Mouse (Mus musculus) brain, embryonic 14.5 days (tissue): ENCODE measurements at regions not wholly inside any gene's neighbourhood (a gene's known extent, or its start where the extent isn't known, plus 50 kb on each side); places are given as distances from the start of the nearest gene placed in this dataset.

ENCODE experiments used
- CTCF ChIP-seq: fragments of 200-500 bp; IDR thresholded peaks from 2 replicates; pipeline ENCODE4 v1.5.1; 2012; ENCODE audit warnings: inconsistent platforms, mild to moderate bottlenecking, moderate library complexity, borderline replicate concordance; ENCODE audit not compliant: insufficient read depth, insufficient read length; ENCODE audit errors: extremely low read depth
- POLR2A ChIP-seq: fragments of 200-500 bp; IDR thresholded peaks from 2 replicates; pipeline ENCODE4 v1.6.1; 2012; ENCODE audit warnings: mild to moderate bottlenecking, inconsistent platforms, borderline replicate concordance; ENCODE audit not compliant: poor library complexity, insufficient read depth, insufficient read length, severe bottlenecking; ENCODE audit errors: extremely low read depth

DNA sequence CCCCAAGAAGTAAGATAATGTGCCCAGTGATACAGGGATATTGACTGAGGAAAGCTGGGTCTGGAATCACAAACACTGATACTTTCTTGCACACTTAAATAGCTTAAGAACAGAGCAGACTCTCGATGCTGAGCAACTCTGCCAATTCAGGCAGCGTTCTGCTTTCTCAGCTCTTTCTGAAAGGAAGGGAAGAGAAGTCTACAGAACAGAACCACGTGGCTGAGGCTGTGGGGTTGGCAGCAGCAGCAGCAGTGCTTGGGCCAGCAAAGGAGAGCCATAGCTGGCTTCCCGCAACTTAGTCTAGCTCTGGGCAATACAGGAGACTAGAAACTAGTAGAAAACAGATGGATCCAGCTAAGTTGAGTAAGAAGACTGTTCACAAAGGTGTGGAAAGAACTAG is 89.8 kb upstream of the Ypel5 start:
- TF ChIP-seq POLR2A: no peak
- TF ChIP-seq CTCF: no peak
